Mouse (Mus musculus): ENCODE results near the gene Nr2c1.

- TF ChIP-seq GATA1 (IDR thresholded peaks at IDR 0.05; ENCODE audit: borderline replicate concordance, low read length) (no peak), FLI1 (IDR thresholded peaks at IDR 0.05; ENCODE audit: low read length) (no peak)
Measured at GRCm38 (mm10) chr10:94138890-94139482, 8.8 kb upstream of the Nr2c1 start.
